Mouse (Mus musculus) E14TG2a.4 (cell line): ENCODE data around the gene Plekhg3.

ENCODE experiments used
- CTCF ChIP-seq: conservative IDR thresholded peaks from 2 replicates; pipeline ENCODE4 v1.5.1; 2014; ENCODE audit warnings: low read length
- POU5F1 ChIP-seq: IDR thresholded peaks from 2 replicates; pipeline ENCODE4 v1.6.1; 2014; ENCODE audit warnings: low read length, borderline replicate concordance

GRCm38 (mm10) chr12:76540169-76540568, 9.5 kb downstream of the Plekhg3 start:
- TF ChIP-seq CTCF (no peak), POU5F1 (no peak)
